Mouse (Mus musculus) hindbrain, embryonic 13.5 days (tissue): ENCODE results near the gene Lnx1. TPM values are rescaled to one million over a fixed set of nuclear protein-coding genes. Genes with fewer than 3 reads are reported as not detected.

Experiments
- ATAC-seq: fragments of 200-750 bp; cut with Nextera tagmentation; 2 replicates; pipeline ENCODE4 v1.8.0; 2017; ENCODE audit warnings: moderate TSS enrichment; ENCODE audit not compliant: low FRiP score
- H3K27ac ChIP-seq: fragments of 300-500 bp; sonication (generic); 2 replicates; pipeline ENCODE4 v1.5.1; 2015; ENCODE audit warnings: inconsistent platforms, mild to moderate bottlenecking, moderate library complexity
- H3K27me3 ChIP-seq: fragments of 300-500 bp; sonication (generic); 2 replicates; pipeline ENCODE4 v1.6.1; 2015; ENCODE audit warnings: mild to moderate bottlenecking, inconsistent platforms
- H3K36me3 ChIP-seq: fragments of 300-500 bp; sonication (generic); 2 replicates; pipeline ENCODE4 v1.6.1; 2015; ENCODE audit warnings: mild to moderate bottlenecking, inconsistent platforms
- H3K4me1 ChIP-seq: fragments of 300-500 bp; sonication (generic); replicated peaks from 2 replicates; pipeline ENCODE4 v1.6.1; 2015; ENCODE audit warnings: inconsistent platforms
- H3K4me2 ChIP-seq: fragments of 300-500 bp; sonication (generic); 2 replicates; pipeline ENCODE4 v1.6.1; 2015; ENCODE audit warnings: inconsistent platforms, mild to moderate bottlenecking, moderate library complexity
- H3K4me3 ChIP-seq: fragments of 300-500 bp; sonication (generic); 2 replicates; pipeline ENCODE4 v1.5.1; 2015; ENCODE audit warnings: mild to moderate bottlenecking, inconsistent platforms
- H3K9ac ChIP-seq: fragments of 300-500 bp; sonication (generic); 2 replicates; pipeline ENCODE4 v1.6.1; 2015; ENCODE audit warnings: mild to moderate bottlenecking, inconsistent platforms
- H3K9me3 ChIP-seq: fragments of 300-500 bp; sonication (generic); 2 replicates; pipeline ENCODE4 v1.6.1; 2016; ENCODE audit warnings: inconsistent platforms
- WGBS: fragments of 180-500 bp; shearing (Covaris S2); methylation state at CpG from one replicate; pipeline ENCODE4 v1.1.7; 2015; 5-methylcytosine and 5-hydroxymethylcytosine counted together
- polyA plus RNA-seq: library from polyadenylated mRNA; unstranded; fragments of >200 nt; fragmentation: Nextera tagmentation; extraction: Ambion mirVana; gene quantifications from 2 replicates; pipeline ENCODE4 v1.2.1, GENCODE M21; 2015

The Lnx1 gene
- polyA plus RNA-seq, 1 experiment from 2014 or later = 3.3 TPM

GRCm38 (mm10) chr5:74571767-74572166 lies 130.9 kb downstream of the Lnx1 start:
- no peak overlapping the region for H3K4me3 ChIP-seq
- 88% methylated on average over 6 of the region's 6 CpGs for WGBS
- peaks cover 35% of the 10 kb centered on the region for H3K36me3 ChIP-seq
- H3K27me3 ChIP-seq = no peaks in the 10 kb centered on the region
- H3K4me2 ChIP-seq = no peak overlapping the region
- ATAC-seq = no peak
- no peak overlapping the region for H3K9ac ChIP-seq
- H3K9me3 ChIP-seq = no peaks in the 10 kb centered on the region
- no peaks in the 10 kb centered on the region for H3K4me1 ChIP-seq
- H3K27ac ChIP-seq = no peak overlapping the region

DNA sequence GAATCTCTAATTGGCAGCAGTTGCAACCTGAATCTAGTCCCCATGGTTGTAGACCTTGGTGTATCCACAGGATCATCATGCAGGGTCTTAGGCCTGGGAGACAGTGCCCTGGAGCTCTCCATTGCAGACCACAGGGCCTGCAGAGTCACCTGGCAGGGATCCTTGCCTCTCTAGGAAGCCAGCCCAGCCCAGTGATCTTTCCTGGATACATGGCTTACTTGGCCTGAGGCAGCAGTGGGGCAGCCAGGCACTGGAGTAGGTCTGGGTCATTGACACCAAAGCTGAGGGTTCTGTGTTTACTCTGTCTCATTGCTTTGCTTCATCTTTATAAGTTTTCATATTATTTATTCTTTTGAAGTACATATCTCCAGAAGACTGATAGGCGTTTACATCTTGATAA lies 141.6 kb downstream of the Lnx1 start:
- Histone ChIP-seq H3K4me2 (no peak overlapping the region), H3K4me1 (no peaks in the 10 kb centered on the region), H3K9ac (no peak overlapping the region), H3K36me3 (peaks cover 61% of the 10 kb centered on the region), H3K27me3 (no peaks in the 10 kb centered on the region), H3K27ac (no peak overlapping the region), H3K9me3 (no peaks in the 10 kb centered on the region), H3K4me3 (no peak overlapping the region)
- no peak for ATAC-seq
- 98% methylated on average over 1 of the region's 1 CpGs for WGBS

- no peak overlapping the region for H3K4me3 ChIP-seq
- 83% methylated on average over 8 of the region's 8 CpGs for WGBS
Observed at GRCm38 (mm10) chr5:74549566-74549965, 153.1 kb downstream of the Lnx1 start.

DNA sequence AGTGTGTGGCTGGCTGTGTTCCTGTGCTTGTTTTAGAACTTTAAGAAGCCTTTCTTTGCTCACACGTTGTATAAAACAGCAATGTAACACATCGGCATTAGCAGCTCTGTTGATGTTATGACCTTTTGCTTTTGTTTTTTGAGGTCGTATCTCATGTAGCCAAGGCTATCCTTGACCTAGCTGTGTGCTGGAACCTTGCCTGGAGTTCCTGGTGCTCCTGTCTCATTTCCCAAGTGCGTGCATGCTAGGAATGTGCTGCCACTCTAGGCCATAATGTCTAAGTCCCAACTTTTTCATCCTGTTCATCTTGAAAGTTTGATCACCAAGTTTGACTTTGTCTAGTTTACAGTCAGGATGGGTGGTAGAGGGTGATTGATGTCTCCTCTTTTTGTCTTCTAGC lies 157.1 kb downstream of the Lnx1 start:
- Histone ChIP-seq H3K4me2 (no peak overlapping the region), H3K27ac (no peak overlapping the region), H3K4me3 (no peak overlapping the region), H3K4me1 (no peaks in the 10 kb centered on the region), H3K9ac (no peak overlapping the region), H3K9me3 (no peaks in the 10 kb centered on the region), H3K36me3 (peaks cover 43% of the 10 kb centered on the region), H3K27me3 (no peaks in the 10 kb centered on the region)
- 92% methylated on average over 4 of the region's 4 CpGs for WGBS
- no peak for ATAC-seq

More at GRCm38 (mm10) chr5:74549566-74549965, 153.1 kb downstream of the Lnx1 start:
- Histone ChIP-seq H3K9me3 (no peaks in the 10 kb centered on the region), H3K27ac (no peak overlapping the region), H3K4me2 (no peak overlapping the region), H3K4me1 (no peaks in the 10 kb centered on the region), H3K36me3 (peaks cover 57% of the 10 kb centered on the region), H3K9ac (no peak overlapping the region), H3K27me3 (no peaks in the 10 kb centered on the region)
- ATAC-seq = no peak

Other genes starting within 250 kb of the Lnx1 start
- gene Scfd2, start 171.2 kb downstream of the Lnx1 start, polyA plus RNA-seq = 19.6 and 20.0 TPM in 2 replicates
- gene Fip1l1, start 167.5 kb downstream of the Lnx1 start, polyA plus RNA-seq = 81.5 and 85.5 TPM in 2 replicates